ENCODE assay signal across 21 mouse cellular contexts in genomic region chr9:80039296-80039815, GRCm38 (mm10). TPM values are rescaled to one million over a fixed set of nuclear protein-coding genes. Genes with fewer than 3 reads are reported as not detected.
DNase-seq lines count a peak whose midpoint lies in the region; ATAC-seq and TF ChIP-seq lines count a peak whose summit lies in the region.
"Had no signal": no experiment of that assay in that cellular context is flagged by ENCODE, and none has a peak within 500 bp of the region (broad histone marks: within the 10 kb centered on the region; RNA-seq: fewer than 3 reads in every experiment).

No protein-coding gene starts in this region.

- no peak for ATAC-seq in hindbrain, embryonic 14.5 days (ENCODE audit: low FRiP score)
- peak; percentile 69; the same call in 1 of the 2 replicates for ATAC-seq in lung, embryonic 15.5 days (ENCODE audit: borderline replicate concordance, extremely low read depth, low FRiP score, low TSS enrichment)
- ATAC-seq in stomach, embryonic 15.5 days (ENCODE audit: insufficient read depth, low FRiP score, low read depth) = no peak; the same call in 1 of the 2 replicates
- ATAC-seq: midbrain, embryonic 16.5 days had no signal

- H3K4me3 ChIP-seq in hindbrain, embryonic 10.5 days = no peak overlapping the region
- H3K4me3 ChIP-seq in hindbrain, embryonic 14.5 days (replicated peaks; ENCODE audit: low read length) = no peak overlapping the region
- no peak overlapping the region for H3K4me3 ChIP-seq in lung, embryonic 15.5 days
- H3K4me3 ChIP-seq in stomach, embryonic 15.5 days (replicated peaks) = no peak overlapping the region
- H3K4me3 ChIP-seq in thymus, adult 2 months (ENCODE audit: control insufficient read depth, insufficient read depth, low read length) = no peak overlapping the region
- H3K4me3 ChIP-seq: forebrain, embryonic 10.5 days; heart, embryonic 10.5 days; midbrain, embryonic 10.5 days; myocyte had no signal

- no peak overlapping the region; the same call in 1 of the 2 replicates for H3K27ac ChIP-seq in hindbrain, embryonic 10.5 days
- H3K27ac ChIP-seq in hindbrain, embryonic 14.5 days = no peak overlapping the region
- 0 out of 2 replicates have a peak overlapping the region, but pooled peaks have one; percentile 25 for H3K27ac ChIP-seq in lung, embryonic 15.5 days
- H3K27ac ChIP-seq in stomach, embryonic 15.5 days = peak overlapping the region; percentile 31; the same call in 1 of the 2 replicates
- no peak overlapping the region for H3K27ac ChIP-seq in thymus, adult 2 months (ENCODE audit: control insufficient read depth, insufficient read depth, low read length)
- H3K27ac ChIP-seq: forebrain, embryonic 10.5 days; heart, embryonic 10.5 days; midbrain, embryonic 10.5 days had no signal

- H3K36me3 ChIP-seq in hindbrain, embryonic 10.5 days = no peaks in the 10 kb centered on the region
- no peaks in the 10 kb centered on the region for H3K36me3 ChIP-seq in hindbrain, embryonic 14.5 days (replicated peaks; ENCODE audit: control insufficient read depth, insufficient read depth)
- no peaks in the 10 kb centered on the region for H3K36me3 ChIP-seq in lung, embryonic 15.5 days
- H3K36me3 ChIP-seq in stomach, embryonic 15.5 days = no peaks in the 10 kb centered on the region
- no peaks in the 10 kb centered on the region for H3K36me3 ChIP-seq in thymus, adult 2 months (ENCODE audit: control insufficient read depth, insufficient read depth, low read length)
- H3K36me3 ChIP-seq: forebrain, embryonic 10.5 days; heart, embryonic 10.5 days; midbrain, embryonic 10.5 days had no signal

- H3K4me1 ChIP-seq in hindbrain, embryonic 10.5 days (replicated peaks) = peaks cover 10% of the 10 kb centered on the region
- H3K4me1 ChIP-seq in hindbrain, embryonic 14.5 days (replicated peaks; ENCODE audit: control insufficient read depth, insufficient read depth, low read length) = no peaks in the 10 kb centered on the region
- H3K4me1 ChIP-seq in lung, embryonic 15.5 days = peaks cover 13% of the 10 kb centered on the region
- H3K4me1 ChIP-seq in stomach, embryonic 15.5 days = 0 out of 2 replicates have a peak, but pooled peaks cover 2% of the 10 kb centered on the region
- H3K4me1 ChIP-seq in thymus, adult 2 months (replicated peaks; ENCODE audit: control insufficient read depth, insufficient read depth, low read length) = no peaks in the 10 kb centered on the region

- no peak for TF ChIP-seq CTCF in thymus, adult 2 months (IDR thresholded peaks at IDR 0.05; ENCODE audit: borderline replicate concordance, control insufficient read depth, extremely low read depth, insufficient read depth, low read length, poor library complexity)

- WGBS in hindbrain, embryonic 10.5 days = 4% methylated on average over 2 of the region's 2 CpGs
- WGBS in hindbrain, embryonic 14.5 days = 4% methylated on average over 2 of the region's 2 CpGs
- 14% methylated on average over 2 of the region's 2 CpGs for WGBS in lung, embryonic 15.5 days
- 25% methylated on average over 2 of the region's 2 CpGs for WGBS in stomach, embryonic 15.5 days
- 78% methylated on average over 2 of the region's 2 CpGs for WGBS in thymus, adult 2 months

- no peak overlapping the region for H3K9ac ChIP-seq in hindbrain, embryonic 14.5 days
- no peak overlapping the region for H3K9ac ChIP-seq in lung, embryonic 15.5 days
- no peak overlapping the region for H3K9ac ChIP-seq in stomach, embryonic 15.5 days

- peak; percentile 8 for DNase-seq in hindbrain, embryonic 10.5 days (ENCODE audit: low spot score)
- no peak for DNase-seq in hindbrain, embryonic 14.5 days (ENCODE audit: low spot score)
- DNase-seq in lung, adult 18-20 months = no peak
- DNase-seq in embryo, embryonic 9.5 days (ENCODE audit: extremely low spot score) = peak; percentile 29
- no peak for DNase-seq in thymus, adult 2 months
- no peak for DNase-seq in right cerebral cortex, postnatal 36 days (ENCODE audit: low spot score in 2 of 2)
- DNase-seq: adrenal gland, postnatal 25 days; cerebellum, adult 8-10 months; heart, postnatal 4 days; kidney, adult 18-20 months; kidney, postnatal 10 days; left cerebral cortex, postnatal 4 days; lung, postnatal 4 days; thymus, postnatal 25 days had no signal

- no peak for TF ChIP-seq POLR2A in thymus, adult 2 months (IDR thresholded peaks at IDR 0.05; ENCODE audit: control insufficient read depth, extremely low read depth, insufficient read depth, low read length, poor library complexity)

- H3K27me3 ChIP-seq in hindbrain, embryonic 10.5 days (ENCODE audit: insufficient read depth, poor library complexity, severe bottlenecking) = no peaks in the 10 kb centered on the region
- H3K27me3 ChIP-seq in hindbrain, embryonic 14.5 days (ENCODE audit: control insufficient read depth, insufficient read depth, low read length) = no peaks in the 10 kb centered on the region
- no peaks in the 10 kb centered on the region for H3K27me3 ChIP-seq in lung, embryonic 15.5 days
- no peaks in the 10 kb centered on the region for H3K27me3 ChIP-seq in stomach, embryonic 15.5 days (replicated peaks)
- H3K27me3 ChIP-seq in thymus, adult 2 months (ENCODE audit: control insufficient read depth, insufficient read depth, low read length) = no peaks in the 10 kb centered on the region

- H3K9me3 ChIP-seq in hindbrain, embryonic 10.5 days = no peaks in the 10 kb centered on the region
- no peaks in the 10 kb centered on the region for H3K9me3 ChIP-seq in hindbrain, embryonic 14.5 days (ENCODE audit: control insufficient read depth, low read length)
- H3K9me3 ChIP-seq in lung, embryonic 15.5 days = no peaks in the 10 kb centered on the region
- no peaks in the 10 kb centered on the region for H3K9me3 ChIP-seq in stomach, embryonic 15.5 days
- H3K9me3 ChIP-seq: forebrain, embryonic 10.5 days; heart, embryonic 10.5 days; midbrain, embryonic 10.5 days had no signal

- H3K4me2 ChIP-seq in hindbrain, embryonic 14.5 days (replicated peaks) = no peak overlapping the region
- no peak overlapping the region for H3K4me2 ChIP-seq in lung, embryonic 15.5 days
- no peak overlapping the region for H3K4me2 ChIP-seq in stomach, embryonic 15.5 days

RNA-seq across cellular contexts. Expression of gene Filip1, which starts 26.7 kb away (rescaled TPM):
- polyA plus RNA-seq in hindbrain, embryonic 10.5 days (2016; fragmentation: Nextera tagmentation; extraction: Ambion mirVana) = 4.1 and 7.8 TPM in 2 replicates
- 2.2 and 2.4 TPM in 2 replicates for polyA plus RNA-seq in hindbrain, embryonic 14.5 days (2014; fragmentation: Nextera tagmentation; extraction: Ambion mirVana)
- 13.3 and 14.5 TPM in 2 replicates for polyA plus RNA-seq in lung, embryonic 15.5 days (2015; fragmentation: Nextera tagmentation; extraction: Ambion mirVana)
- polyA plus RNA-seq in stomach, embryonic 15.5 days (2015; fragmentation: Nextera tagmentation; extraction: Ambion mirVana) = 10.6 and 11.9 TPM in 2 replicates
- polyA plus RNA-seq in thymus, adult 2 months (2012; rRNA removed) = 0.51 and 0.90 TPM in 2 replicates

RNA-seq across cellular contexts. Expression of gene Senp6, which starts 27.3 kb away (rescaled TPM):
- 48.2 and 49.8 TPM in 2 replicates for polyA plus RNA-seq in hindbrain, embryonic 10.5 days (2016; fragmentation: Nextera tagmentation; extraction: Ambion mirVana)
- polyA plus RNA-seq in hindbrain, embryonic 14.5 days (2014; fragmentation: Nextera tagmentation; extraction: Ambion mirVana) = 61.1 and 63.2 TPM in 2 replicates
- polyA plus RNA-seq in lung, embryonic 15.5 days (2015; fragmentation: Nextera tagmentation; extraction: Ambion mirVana) = 50.0 and 50.6 TPM in 2 replicates
- 50.8 and 52.1 TPM in 2 replicates for polyA plus RNA-seq in stomach, embryonic 15.5 days (2015; fragmentation: Nextera tagmentation; extraction: Ambion mirVana)
- polyA plus RNA-seq in thymus, adult 2 months (2012; rRNA removed) = 29.7 and 39.4 TPM in 2 replicates

Comparison
In these comparisons a context has a peak if more than half of its experiments do, and no peak if none do; other contexts are left out.
1. DNase-seq: peak in hindbrain, embryonic 10.5 days (single experiment) and embryo, embryonic 9.5 days (single experiment); none in hindbrain, embryonic 14.5 days (single experiment), lung, adult 18-20 months (0 of 2), thymus, adult 2 months (single experiment) and right cerebral cortex, postnatal 36 days (0 of 2).
2. H3K27ac ChIP-seq: peak in lung, embryonic 15.5 days (single experiment) and stomach, embryonic 15.5 days (single experiment); none in hindbrain, embryonic 10.5 days (single experiment), hindbrain, embryonic 14.5 days (single experiment) and thymus, adult 2 months (single experiment).